Mouse (Mus musculus) mature B cell (primary cell): ENCODE results near the gene H2-Q7.
"Not testable (repeated sequence)": the region's sequence is repeated elsewhere in the genome, so short reads cannot be mapped to it uniquely, and the experiment has no call there.

Experiments used
- in situ Hi-C: fragments of 300-500 bp; cut with MboI; formaldehyde crosslinking; loops from 2 replicates; pipeline ENCODE4 v1.14.3; 2019

H2-Q7 gene

GRCm38 (mm10) chr17:35438885-35439284, at the start of gene H2-Q7:
TSS of gene H2-Q7 (plus strand) at chr17:35439155.
- in situ Hi-C loops: not testable (repeated sequence)

- in situ Hi-C loops: not testable (repeated sequence)
Observed at GRCm38 (mm10) chr17:35389796-35390195, 49.2 kb upstream of the H2-Q7 start.

- in situ Hi-C loops: not testable (repeated sequence)
Observed at GRCm38 (mm10) chr17:35392671-35393070, 46.3 kb upstream of the H2-Q7 start.

- in situ Hi-C loops: not testable (repeated sequence)
Observed at GRCm38 (mm10) chr17:35393864-35394800, 44.8 kb upstream of the H2-Q7 start.

- in situ Hi-C loops: not testable (repeated sequence)
Observed at GRCm38 (mm10) chr17:35396956-35397355, 42.0 kb upstream of the H2-Q7 start.

GRCm38 (mm10) chr17:35413057-35413456, 25.9 kb upstream of the H2-Q7 start:
- in situ Hi-C loops: not testable (repeated sequence)

GRCm38 (mm10) chr17:35415273-35416129, 23.5 kb upstream of the H2-Q7 start:
- in situ Hi-C loops: not testable (repeated sequence)

- in situ Hi-C loops: no loop called here
Observed at GRCm38 (mm10) chr17:35418772-35419171, 20.2 kb upstream of the H2-Q7 start.

- in situ Hi-C loops: not testable (repeated sequence)
Observed at GRCm38 (mm10) chr17:35419564-35419963, 19.4 kb upstream of the H2-Q7 start.

GRCm38 (mm10) chr17:35420206-35420810, 18.6 kb upstream of the H2-Q7 start:
- in situ Hi-C loops: not testable (repeated sequence)

GRCm38 (mm10) chr17:35421331-35421730, 17.6 kb upstream of the H2-Q7 start:
- in situ Hi-C loops: not testable (repeated sequence)

- in situ Hi-C loops: not testable (repeated sequence)
Observed at GRCm38 (mm10) chr17:35422360-35422759, 16.6 kb upstream of the H2-Q7 start.

- in situ Hi-C loops: not testable (repeated sequence)
Observed at GRCm38 (mm10) chr17:35423131-35423810, 15.7 kb upstream of the H2-Q7 start.

- in situ Hi-C loops: not testable (repeated sequence)
Observed at GRCm38 (mm10) chr17:35424106-35424505, 14.8 kb upstream of the H2-Q7 start.

GRCm38 (mm10) chr17:35424624-35425416, 14.1 kb upstream of the H2-Q7 start, which contains the start of gene H2-Q6:
TSS of gene H2-Q6 (plus strand) at chr17:35424850.
- in situ Hi-C loops: not testable (repeated sequence)

- in situ Hi-C loops: not testable (repeated sequence)
Observed at GRCm38 (mm10) chr17:35425474-35425873, 13.5 kb upstream of the H2-Q7 start.

GRCm38 (mm10) chr17:35428883-35429282, 10.1 kb upstream of the H2-Q7 start:
- in situ Hi-C loops: not testable (repeated sequence)

GRCm38 (mm10) chr17:35430671-35431070, 8.3 kb upstream of the H2-Q7 start:
- in situ Hi-C loops: not testable (repeated sequence)

GRCm38 (mm10) chr17:35432167-35432566, 6.8 kb upstream of the H2-Q7 start:
- in situ Hi-C loops: not testable (repeated sequence)

GRCm38 (mm10) chr17:35434836-35435235, 4.1 kb upstream of the H2-Q7 start:
- in situ Hi-C loops: not testable (repeated sequence)
